Mouse (Mus musculus) heart, embryonic 14.5 days (tissue): ENCODE measurements around the gene Kcnc4. TPM values are rescaled to one million over a fixed set of nuclear protein-coding genes. Genes with fewer than 3 reads are reported as not detected.

Source experiments
- polyA plus RNA-seq: library from polyadenylated mRNA; unstranded; fragments of >200 nt; fragmentation: Nextera tagmentation; extraction: Ambion mirVana; gene quantifications from 2 replicates; pipeline ENCODE4 v1.2.1, GENCODE M21; 2014

Gene Kcnc4
- polyA plus RNA-seq, 1 experiment from 2014 or later: 0.12 TPM

Other genes starting within 250 kb of the Kcnc4 start
- gene Cym, start 237.8 kb downstream of the Kcnc4 start, polyA plus RNA-seq: 0.27 and 0.32 TPM in 2 replicates
- gene A630076J17Rik, start 228.9 kb downstream of the Kcnc4 start, polyA plus RNA-seq: 0.30 TPM in 1 of 2 replicates, not detected in the other
- not detected in 2 replicates for gene Prok1, start 219.8 kb downstream of the Kcnc4 start, polyA plus RNA-seq
- gene Lamtor5, start 180.7 kb downstream of the Kcnc4 start, polyA plus RNA-seq: 182 and 207 TPM in 2 replicates
- gene Slc16a4, start 168.3 kb downstream of the Kcnc4 start, polyA plus RNA-seq: 2.3 and 3.1 TPM in 2 replicates
- gene Rbm15, start 125.9 kb downstream of the Kcnc4 start, polyA plus RNA-seq: 11.7 and 13.2 TPM in 2 replicates
- 4.5 and 5.2 TPM in 2 replicates for gene Slc6a17, start 58.5 kb upstream of the Kcnc4 start, polyA plus RNA-seq
- gene Ubl4b, start 95.5 kb upstream of the Kcnc4 start, polyA plus RNA-seq: not detected in 2 replicates
- 0.11 TPM in 1 of 2 replicates, not detected in the other for gene Alx3, start 135.5 kb upstream of the Kcnc4 start, polyA plus RNA-seq
- not detected in 2 replicates for gene Gm10961, start 171.8 kb upstream of the Kcnc4 start, polyA plus RNA-seq
- gene Strip1, start 172.1 kb upstream of the Kcnc4 start, polyA plus RNA-seq: 40.3 TPM in 2 replicates
- 63.7 and 64.4 TPM in 2 replicates for gene Ahcyl1, start 237.0 kb upstream of the Kcnc4 start, polyA plus RNA-seq